Mouse (Mus musculus) ES-E14 (cell line): ENCODE measurements at regions not wholly inside any gene's neighbourhood (a gene's known extent, or its start where the extent isn't known, plus 50 kb on each side); places are given as distances from the start of the nearest gene placed in this dataset.

Experiments used
- CHD2 ChIP-seq: IDR thresholded peaks from 2 replicates; pipeline ENCODE4 v1.6.1; 2014; ENCODE audit warnings: mild to moderate bottlenecking, low read depth, low read length, inconsistent platforms
- HCFC1 ChIP-seq: IDR thresholded peaks from 2 replicates; pipeline ENCODE4 v1.6.1; 2012; ENCODE audit warnings: low read length, inconsistent platforms, borderline replicate concordance; ENCODE audit not compliant: insufficient read depth
- ZNF384 ChIP-seq: IDR thresholded peaks from 2 replicates; pipeline ENCODE4 v1.6.1; 2012; ENCODE audit warnings: low read depth, low read length, inconsistent platforms

GRCm38 (mm10) chr16:78240152-78240551 lies 61.1 kb upstream of the Cxadr start:
- TF ChIP-seq ZNF384: no peak
- TF ChIP-seq HCFC1: no peak
- no peak for TF ChIP-seq CHD2
